Mouse (Mus musculus): Measurements from ENCODE around the gene Shc2.

Gene Shc2

DNA sequence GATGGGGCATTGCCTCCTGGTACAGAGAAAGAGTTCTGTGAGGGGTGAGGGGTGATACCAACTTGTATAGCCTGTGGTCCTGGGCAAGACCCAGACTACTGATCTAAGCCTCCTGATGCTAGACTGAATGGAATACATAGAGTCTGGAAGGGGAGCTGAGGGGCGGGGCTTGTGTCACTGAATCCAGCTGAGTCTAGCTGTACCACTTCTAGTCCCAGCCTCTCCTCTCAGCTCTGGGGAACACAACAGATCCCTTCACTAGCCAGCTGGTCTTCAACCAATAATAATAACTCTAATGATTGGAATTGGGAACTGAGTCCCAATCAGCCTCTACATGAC lies 23.4 kb downstream of the Shc2 start:
- DNase-seq (ENCODE audit: low spot score), result no peak

DNA sequence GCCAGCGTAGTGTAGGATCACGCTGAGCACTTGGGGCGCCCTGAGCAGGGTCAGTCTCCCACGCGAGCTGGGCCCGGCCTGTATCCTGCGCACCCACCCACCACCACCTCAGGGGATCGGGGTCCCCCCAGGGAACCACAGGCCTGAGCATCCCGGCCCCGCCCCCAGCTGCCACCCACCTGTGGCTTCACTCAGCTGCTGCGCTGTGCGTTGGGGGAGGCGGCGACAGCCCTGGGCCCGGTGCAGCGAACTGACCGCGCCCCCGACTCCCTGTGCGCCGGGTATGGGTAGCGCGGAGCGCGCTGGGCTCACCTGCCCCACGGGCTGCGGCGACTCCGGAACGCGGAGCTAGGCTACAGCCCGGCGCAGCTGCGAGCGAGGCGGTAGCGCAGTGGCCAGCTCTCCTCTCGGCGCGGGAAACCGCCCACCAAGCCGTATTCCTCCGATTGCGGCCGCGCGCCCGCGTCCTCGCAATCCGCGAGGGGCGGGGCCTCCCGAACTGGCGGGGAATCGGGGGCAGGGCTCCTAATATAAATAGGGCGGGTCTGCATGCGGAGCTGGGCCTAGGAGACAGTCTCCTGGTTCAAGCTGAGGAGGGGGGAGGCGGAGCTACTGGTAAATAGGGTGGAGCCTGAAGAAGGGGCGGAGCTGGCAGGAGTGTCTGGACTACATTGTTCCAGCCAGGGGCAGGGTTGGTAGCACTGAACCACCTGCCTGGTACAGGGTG lies 24.0 kb downstream of the Shc2 start, which contains the start of gene C2cd4c:
TSS of gene C2cd4c (minus strand) at position 448 of the 727 bp plus-strand sequence.
- DNase-seq (ENCODE audit: low spot score), result no peak

DNA sequence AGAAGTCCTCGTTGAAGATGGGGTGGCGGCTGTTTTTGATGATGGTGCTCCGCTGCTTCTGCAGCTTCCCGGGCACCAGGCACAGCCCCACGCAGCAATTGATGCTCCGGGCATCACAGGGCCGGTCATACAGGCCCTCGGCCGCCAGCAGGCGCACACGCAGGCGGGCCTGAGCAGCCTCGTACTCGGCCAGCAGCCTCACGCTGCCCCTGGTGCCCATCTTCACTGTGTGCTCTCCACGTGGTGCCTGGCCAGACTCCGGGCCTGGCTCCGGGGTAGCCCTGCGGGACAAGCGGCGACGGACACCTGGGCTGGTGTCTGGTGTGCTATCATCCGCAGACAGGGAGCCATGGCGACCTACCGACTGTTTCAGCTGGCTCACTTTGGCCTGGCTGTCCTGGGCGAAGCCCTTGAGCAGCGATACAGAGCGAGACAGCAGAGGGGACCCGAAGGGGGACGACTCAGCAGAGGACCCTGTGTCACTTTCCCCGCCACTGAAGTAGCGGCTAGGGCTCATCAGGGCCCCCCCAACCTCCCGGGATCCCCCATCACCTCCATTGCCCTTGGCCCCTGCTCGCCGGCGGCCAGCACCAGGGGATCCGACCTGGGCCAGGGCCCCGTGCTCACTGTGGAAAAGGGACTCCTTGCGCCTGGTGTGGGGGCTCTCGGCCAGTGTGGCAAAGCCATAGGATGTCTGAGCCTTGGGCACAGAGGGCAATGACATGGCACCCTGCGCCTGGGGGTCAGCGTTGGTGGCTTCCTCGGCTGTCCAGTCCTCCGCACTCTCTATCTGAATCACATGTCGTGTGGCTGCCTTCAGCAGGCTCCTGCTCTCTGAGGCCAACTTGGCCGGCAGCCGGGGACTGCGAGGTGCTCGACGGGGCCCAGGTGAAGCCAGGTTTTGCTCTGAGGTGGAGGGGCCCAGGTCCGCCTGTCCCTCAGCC lies 25.3 kb downstream of the Shc2 start:
- no peak for DNase-seq (ENCODE audit: low spot score)

DNA sequence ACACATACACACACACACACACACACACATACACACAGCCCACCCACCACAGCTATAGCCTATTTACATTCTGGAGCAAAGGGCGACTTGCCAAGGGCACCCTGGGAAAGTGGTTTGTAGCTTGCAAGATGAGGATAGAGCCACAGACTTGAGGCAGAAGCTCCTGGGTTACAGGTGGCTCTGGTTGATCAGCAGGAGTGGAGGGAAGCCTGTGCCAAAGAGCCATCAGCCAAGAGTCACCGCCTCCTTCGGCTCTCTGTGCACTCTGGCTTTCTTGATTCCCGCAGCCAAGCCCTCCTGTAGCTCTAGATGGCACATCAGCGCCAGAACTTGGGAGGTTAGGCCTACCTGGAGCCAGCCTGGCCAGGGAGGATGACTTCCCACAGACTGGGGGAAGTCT lies 26.4 kb downstream of the Shc2 start:
- DNase-seq (ENCODE audit: low spot score), result no peak

DNA sequence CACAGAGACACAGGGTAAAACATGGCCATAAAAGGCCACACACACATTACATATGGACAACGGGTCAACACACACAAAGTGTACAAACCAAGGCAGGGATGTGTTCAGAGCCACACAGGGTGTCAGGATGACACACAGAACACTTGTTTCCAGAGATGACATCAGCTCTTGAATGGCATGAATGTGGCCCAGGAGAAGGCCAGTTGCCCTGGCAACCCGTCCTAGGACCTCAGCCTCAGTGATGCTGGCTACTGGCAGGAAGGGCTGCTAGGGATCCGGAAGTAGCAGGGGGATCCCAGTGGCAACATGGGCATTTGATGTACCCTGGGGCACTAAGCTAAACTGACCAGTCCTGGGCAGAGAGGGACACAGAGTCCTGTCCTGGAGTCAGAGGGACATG lies 28.4 kb downstream of the Shc2 start:
- DNase-seq (ENCODE audit: low spot score), result no peak

DNA sequence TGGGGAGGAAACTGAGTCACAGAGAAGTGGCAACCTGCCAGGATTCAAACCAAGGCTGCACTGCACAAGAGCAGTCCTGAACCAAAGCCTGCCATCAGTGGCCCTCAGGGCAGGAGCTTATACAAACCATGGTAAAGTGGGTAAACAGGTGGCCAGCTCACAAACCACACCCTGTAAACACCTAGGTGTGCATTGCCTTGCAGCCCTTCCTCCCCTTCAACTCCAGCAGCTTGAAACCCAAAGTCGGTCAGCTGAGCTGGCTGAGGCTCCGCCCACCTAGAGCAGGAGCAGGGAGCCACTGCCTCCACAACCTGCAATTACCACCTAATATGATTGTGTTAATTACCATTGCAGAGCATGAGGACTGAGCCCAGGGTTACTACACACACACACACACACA lies 29.8 kb downstream of the Shc2 start:
- no peak for DNase-seq (ENCODE audit: low spot score)

DNA sequence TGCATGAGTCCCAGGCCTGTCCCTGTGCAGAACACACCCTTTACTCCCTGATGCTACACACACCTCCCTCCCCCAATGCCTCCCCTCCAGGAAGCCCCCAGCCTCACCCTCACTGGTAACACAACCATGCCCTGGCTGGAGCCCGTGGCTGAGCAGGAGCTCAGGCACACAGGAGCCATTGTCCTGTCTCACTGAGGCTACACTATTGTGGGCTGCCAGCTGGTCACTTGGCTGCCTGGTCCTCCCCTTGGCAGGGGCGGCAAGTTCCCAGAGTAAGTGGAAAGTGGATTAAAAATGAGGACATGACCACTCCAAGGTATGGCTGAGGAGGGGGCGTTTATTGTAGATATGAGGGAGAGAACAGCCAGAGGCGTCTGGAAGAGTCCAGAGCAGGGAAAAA lies 31.2 kb downstream of the Shc2 start:
- DNase-seq (ENCODE audit: low spot score), result no peak

DNA sequence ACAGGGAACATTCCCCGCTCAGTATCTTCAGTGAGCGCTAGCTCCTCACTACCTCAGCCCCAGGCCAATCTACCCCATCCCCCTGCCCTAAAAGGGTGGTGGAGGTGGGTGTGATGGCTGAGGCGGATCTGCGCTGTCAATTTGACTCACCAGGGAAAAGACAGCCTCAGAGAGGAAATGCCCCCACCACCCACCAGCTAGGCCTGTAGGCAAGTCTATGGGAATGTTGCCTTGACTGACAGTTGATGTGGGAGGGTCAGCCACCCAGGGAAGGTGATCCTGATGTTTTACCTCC lies 39.8 kb downstream of the Shc2 start:
- DNase-seq (ENCODE audit: low spot score), result no peak

DNA sequence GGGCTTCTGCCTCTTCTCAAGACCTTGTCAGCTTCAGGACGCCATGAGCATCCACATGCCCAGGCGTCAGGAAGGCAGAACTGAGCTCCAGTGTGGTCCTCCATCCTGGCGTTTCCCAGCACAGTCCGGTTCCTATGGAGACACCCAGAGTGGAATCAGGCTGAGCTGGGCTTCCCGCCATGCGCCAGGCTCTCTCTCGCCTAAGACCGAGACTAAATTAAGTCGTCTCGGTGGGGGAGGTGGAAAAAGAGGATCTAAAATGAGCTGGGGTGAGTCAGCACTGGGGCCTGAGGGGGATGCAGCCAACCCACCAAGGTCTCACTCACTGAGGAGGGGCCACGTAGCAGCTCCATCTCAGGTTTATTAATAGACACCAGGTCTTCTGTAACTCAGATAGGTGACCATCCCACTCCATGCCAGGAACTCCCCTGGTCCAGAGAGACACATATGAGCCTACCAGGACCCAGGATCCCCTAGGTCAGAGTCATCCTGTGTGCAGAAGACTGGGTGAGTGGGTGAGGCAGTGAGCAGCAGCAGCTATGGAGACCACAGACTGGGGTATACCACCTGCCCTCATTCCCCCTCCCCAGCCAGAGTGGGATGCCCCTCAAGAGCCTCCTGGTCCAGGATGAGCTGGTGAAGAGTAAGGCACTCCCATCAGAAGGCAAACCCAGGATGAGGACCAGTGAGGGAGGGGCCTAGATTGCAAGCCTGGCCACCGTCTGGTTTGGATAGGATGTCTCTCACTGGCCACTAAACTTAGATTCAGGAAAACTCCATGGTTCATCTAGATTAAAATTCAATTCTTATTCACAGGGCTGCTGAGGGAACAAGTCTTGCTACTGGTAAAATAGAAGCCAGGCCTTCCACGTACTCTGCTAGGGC lies 40.4 kb downstream of the Shc2 start:
- DNase-seq (ENCODE audit: low spot score), result no peak

DNA sequence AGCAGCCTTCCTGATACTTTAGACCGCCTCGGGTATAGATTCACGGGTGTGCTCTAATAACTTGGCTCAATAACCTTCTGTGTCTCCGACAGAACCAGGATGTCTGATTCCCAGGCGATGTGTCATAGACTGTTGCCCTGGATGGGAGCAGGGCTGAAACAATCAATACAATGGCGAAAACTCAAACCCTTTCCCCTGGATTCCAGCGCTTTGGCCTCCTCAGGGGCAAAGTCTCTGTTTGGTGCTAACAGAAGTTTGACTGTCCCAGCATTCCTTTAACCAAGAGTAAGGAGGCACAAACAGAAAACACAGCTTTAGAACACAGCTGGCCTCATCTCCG lies 42.2 kb downstream of the Shc2 start:
- no peak for DNase-seq (ENCODE audit: low spot score)

DNA sequence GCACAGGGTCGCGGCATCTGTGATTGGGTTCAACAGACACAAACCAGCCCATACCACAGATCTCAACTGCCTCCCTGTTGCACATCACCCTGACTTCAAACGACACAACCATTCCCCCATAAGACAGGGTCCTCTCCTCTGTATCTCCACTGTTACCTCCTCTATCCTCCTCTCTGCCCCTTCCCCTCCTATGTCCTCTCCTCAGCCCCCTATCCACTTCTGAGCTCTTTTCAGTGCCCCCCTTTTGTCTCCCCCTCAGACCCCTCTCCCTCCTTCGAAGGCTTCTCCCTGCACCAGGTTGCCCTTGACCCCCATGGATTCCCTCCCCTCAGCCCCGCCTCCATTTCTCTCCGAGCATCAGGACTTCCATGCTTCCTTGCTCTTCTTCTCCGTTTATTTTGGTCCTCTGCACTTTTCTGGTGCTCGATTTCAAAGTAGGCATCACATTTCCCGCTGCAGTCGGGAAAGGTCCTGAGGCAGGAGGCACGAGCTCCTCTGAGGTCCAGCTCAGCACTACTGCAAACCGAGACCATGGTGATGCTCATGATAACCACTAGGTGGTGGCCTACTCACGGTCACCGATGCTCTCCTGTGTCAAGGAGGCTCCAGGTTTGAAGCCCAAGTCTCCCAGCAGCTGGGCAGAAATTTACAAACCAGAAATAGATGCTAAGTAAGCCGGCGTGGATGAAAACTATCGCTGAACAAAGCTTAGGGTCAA lies 42.7 kb downstream of the Shc2 start:
- DNase-seq (ENCODE audit: low spot score), result no peak

DNA sequence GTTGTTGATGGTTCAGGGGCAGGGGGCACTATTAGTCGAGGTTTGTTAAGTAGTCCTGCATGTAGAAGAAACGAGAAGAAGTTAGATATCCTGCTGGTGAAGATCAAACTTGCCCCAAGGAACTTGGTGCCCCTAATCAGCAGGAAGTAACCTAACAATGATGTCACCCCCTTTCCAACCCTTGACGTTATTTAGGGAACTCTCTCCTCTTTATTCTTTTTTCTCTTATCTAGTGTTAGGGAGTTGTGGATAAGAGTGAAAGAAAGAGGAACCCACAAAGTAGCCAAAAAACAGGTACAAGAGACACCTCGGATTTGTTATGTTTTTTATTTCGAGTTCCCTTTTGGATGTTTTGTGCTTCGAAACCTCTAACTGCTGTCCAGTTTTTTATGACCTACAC lies 43.6 kb downstream of the Shc2 start:
- no peak for DNase-seq (ENCODE audit: low spot score)

DNA sequence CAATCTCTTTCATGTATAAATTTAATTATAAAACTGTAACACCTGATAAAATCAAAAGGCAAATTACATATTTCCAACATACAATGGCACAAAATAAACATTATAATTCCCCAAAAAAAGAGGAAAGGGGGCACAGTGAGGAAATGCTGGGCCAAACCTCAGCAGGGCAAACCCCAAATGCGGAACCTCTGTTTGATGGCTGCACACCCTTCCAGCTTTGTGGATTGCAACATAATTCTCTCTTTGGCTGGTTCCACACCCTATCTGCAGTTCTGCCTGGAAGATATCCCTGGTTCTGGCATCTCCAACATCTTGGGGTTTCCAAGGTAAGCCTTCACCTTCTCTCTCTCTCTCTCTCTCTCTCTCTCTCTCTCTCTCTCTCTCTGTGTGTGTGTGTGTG lies 47.0 kb downstream of the Shc2 start:
- no peak for DNase-seq (ENCODE audit: low spot score)

DNA sequence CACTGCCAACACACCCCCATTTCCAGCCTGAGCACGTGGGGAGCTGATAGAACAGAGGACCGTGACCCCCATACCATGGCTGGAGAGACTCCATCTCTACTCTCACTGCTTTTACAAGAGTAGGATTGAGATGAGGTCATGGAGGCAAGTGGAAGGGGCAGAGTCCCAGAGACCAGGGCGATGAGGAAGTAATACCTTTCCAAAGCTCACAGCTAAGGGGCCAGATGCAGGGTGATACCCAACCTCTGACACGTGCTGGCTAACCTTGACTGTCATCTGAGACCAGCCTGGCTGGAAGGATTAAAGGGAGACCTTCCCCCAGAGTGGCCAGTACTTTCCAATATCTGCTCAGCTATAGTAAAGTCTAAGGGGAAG lies 50.0 kb downstream of the Shc2 start:
- no peak for DNase-seq (ENCODE audit: low spot score)

DNA sequence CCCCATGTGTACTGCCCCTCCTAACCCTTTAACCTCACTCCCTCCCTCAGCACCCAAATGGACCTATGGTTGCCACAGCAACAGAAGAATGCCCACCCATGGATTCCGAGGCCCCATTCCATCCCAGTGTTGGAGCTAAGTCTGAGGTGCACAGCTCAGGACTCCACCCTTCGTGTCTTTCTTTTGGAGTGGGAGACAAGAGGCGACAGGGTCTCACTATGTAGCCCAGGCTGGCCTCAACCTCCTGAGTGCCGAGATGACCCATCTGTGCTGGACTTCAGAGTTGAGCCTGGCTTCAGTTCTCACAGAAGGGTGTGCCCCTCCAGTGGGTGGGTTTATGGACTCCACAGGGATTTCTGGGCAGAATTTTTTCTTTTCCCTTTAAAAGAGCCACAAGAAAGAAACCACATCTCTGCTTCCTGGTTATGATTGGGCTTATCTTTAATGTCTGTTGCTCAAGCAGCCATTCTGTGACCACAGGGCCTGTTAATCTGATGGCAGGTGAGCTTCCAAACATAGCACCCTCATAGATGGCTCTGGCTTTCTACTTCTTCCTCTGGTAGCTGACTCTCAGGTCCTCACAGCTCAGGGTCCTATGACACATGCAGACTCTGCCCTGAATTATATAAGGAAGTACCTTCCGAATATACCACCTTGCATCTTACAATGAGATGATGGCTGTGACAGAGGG lies 50.5 kb downstream of the Shc2 start, which contains the start of gene Theg:
TSS of gene Theg (minus strand) at position 271 of the 691 bp plus-strand sequence.
- DNase-seq (ENCODE audit: low spot score), result no peak

DNA sequence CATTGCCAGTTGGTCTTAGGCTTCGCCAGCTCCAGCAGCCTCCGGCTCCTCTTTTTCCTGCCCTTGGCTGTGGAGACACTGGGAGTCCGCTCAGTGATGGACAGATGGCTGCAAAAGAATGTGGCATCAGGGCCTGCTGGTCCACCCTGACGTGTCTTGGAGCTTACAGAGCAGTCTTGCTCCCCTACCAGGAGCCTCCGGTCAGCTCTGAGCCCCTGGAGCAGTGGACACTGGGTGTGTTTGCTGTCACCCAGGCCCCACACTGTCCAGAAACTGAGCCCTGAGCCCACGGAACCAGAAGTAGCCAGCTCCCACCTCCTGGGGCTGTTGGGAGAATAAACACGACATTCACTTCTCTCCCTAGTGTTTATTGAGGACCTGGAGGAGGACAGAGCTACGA lies 51.5 kb downstream of the Shc2 start:
- DNase-seq (ENCODE audit: low spot score), result no peak

DNA sequence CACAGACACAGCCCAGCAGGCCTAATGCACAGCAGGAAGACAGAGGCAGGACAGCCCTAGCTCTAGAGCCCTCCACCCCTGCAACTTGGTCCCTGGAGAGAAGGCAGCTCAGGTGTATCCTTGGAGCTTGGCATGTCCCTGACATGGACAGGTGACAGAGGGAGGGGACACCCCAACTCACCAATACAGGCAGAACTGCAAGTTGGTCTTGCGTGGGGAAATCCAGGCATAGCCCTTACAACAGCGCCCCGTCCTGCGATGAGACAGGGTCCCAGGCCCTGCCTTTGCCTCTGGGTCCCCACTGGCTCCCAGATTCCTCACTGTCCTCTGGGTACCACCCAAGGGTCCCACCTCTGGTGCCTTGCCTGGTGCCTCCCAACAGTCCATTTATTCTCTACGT lies 52.0 kb downstream of the Shc2 start:
- no peak for DNase-seq (ENCODE audit: low spot score)

DNA sequence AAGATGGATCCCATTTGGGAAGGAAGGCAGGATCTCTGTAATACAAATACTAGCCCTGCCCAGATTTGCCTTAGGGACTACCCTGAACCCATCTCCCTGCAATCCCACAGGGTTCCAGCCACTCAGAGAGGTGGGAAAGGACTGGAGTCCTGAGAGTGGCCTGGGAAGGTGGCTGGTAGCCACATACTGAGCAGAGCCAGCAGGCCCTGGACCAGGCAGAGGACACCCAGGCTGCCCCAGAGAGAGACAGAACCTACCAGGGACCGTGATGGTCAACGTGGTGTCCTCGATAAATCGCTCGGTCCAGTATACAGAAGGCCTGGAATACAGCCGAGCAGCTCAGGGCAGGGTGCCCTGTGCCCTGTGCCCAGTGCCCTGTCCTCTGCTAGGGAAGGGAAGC lies 52.6 kb downstream of the Shc2 start:
- DNase-seq (ENCODE audit: low spot score), result no peak

DNA sequence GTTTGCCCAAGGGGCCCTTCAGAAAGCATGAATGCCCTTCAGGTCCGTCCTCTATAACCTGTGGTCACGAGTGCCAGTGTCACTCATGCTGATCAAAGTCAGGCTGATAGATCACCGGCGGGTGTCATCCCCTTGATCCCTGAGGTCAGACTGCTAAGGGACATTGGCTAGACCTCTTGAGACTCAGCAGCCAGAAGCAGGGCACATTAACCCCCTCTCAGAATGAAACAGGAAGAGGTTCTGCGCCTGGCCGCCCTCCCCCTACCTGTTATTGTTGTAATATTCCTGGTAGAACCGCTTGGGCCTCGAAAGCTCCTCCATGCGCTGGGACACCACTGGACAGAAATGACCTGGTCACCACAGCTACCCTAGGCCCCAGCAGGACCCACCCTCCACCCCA lies 53.3 kb downstream of the Shc2 start:
- no peak for DNase-seq (ENCODE audit: low spot score)

DNA sequence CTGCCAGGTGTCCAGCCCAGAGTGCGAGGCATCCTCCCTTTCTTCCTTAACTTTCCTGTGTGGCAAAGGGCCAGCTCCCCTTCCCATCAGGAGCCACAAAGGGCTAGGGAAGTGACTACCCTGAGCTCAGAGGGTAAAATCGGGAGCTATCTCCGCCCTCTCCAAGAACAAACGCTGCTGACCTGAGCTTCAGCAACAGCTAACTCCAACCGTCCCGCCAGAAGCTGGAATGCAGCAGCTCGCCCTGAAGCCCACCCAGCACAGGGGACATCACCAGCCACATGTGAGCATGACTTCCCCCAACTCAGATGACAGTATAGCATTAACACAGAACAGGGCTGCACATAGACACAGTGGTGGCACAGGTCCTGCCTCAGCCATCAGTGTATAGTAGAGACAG lies 53.7 kb downstream of the Shc2 start:
- DNase-seq (ENCODE audit: low spot score), result no peak

DNA sequence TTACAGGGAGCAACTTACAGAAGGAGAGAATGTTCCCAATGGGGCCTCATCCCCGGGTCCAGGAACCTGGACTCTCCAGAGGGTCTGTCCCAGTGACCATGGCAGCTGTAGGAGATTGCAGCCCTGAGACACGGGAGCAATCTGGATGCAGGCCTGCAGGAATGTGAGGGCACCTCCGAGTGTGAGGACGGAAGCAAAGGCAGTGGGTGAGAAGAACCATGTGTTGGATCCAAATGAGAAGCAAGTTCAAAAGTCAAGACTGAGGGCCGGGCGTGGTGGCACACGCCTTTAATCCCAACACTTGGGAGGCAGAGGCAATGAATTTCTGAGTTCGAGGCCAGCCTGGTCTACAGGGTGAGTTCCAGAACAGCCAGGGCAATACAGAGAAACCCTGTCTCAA lies 56.2 kb downstream of the Shc2 start:
- DNase-seq (ENCODE audit: low spot score), result no peak

DNA sequence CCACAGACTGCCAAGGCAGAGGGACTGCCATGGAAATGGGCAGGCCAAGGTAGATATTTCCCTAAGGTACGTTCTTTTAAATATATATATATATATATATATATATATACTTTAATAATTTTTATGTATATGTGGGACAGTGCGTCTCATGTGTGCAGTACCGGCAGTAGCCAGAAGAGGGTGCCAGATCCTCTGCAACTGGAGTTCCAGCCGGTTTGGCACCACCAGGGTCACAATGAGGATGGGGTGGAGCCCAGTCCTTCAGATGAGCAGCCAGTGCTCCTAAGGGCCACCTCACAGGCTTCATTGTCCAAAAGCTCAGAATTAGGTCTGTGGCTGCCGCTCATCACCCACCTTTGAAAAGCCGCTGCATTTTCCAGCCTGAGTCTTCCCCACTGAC lies 56.9 kb downstream of the Shc2 start:
- peak; percentile 16 for DNase-seq (ENCODE audit: low spot score)
